Mouse (Mus musculus): ENCODE data around the gene Raph1.

GRCm38 (mm10) chr1:60481561-60481960 lies 85.3 kb downstream of the Raph1 start:
- TF ChIP-seq POLR2A (IDR thresholded peaks at IDR 0.05; ENCODE audit: control insufficient read depth, low read depth, low read length) (no peak), CTCF (IDR thresholded peaks at IDR 0.05; ENCODE audit: control insufficient read depth, insufficient read depth, insufficient replicate concordance, low read depth, low read length) (no peak)
